Mouse (Mus musculus): Measurements from ENCODE around the gene Mcts2. TPM values are rescaled to one million over a fixed set of nuclear protein-coding genes. Genes with fewer than 3 reads are reported as not detected.
A peak's percentile ranks its signal among the peaks of the same experiment; 100 is the strongest.

The Mcts2 gene
- total RNA-seq, 2 experiments from 2014 or later: 16.2 to 16.5 TPM

GRCm38 (mm10) chr2:152723651-152724331, 37.0 kb downstream of the Mcts2 start:
- peak; percentile 69 to 78 for DNase-seq
- intact Hi-C loops (cut with DNase I): loop anchor here (1.0 to 2.0 kb wide), 2 partner anchors 14 to 17 kb away; no protein-coding TSS in a partner anchor

DNA sequence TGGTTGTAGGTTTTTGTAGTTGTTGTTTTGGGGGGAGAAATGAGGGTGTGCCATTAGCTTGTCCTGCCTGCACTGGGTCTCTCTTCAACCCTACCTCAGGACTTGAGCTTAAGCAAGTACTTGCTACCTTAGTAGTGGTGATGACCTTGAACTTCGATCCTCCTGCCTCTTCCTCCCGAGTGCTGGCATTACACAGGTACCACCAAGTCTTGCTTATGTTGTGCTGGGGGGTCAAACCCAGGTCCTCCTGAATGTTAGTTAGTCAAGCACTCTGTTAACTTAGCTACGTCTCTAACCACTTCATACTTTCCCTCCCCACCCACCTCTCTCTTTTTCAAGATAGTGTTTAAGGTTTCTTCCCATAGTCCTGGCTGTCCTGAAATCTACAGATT, 37.5 kb downstream of the Mcts2 start:
- peak in 1 of 2 experiments; percentile 42 for DNase-seq
- intact Hi-C loops (cut with DNase I): loop anchor here (1.0 to 2.0 kb wide), 2 partner anchors 15 to 16 kb away; no protein-coding TSS in a partner anchor

DNA sequence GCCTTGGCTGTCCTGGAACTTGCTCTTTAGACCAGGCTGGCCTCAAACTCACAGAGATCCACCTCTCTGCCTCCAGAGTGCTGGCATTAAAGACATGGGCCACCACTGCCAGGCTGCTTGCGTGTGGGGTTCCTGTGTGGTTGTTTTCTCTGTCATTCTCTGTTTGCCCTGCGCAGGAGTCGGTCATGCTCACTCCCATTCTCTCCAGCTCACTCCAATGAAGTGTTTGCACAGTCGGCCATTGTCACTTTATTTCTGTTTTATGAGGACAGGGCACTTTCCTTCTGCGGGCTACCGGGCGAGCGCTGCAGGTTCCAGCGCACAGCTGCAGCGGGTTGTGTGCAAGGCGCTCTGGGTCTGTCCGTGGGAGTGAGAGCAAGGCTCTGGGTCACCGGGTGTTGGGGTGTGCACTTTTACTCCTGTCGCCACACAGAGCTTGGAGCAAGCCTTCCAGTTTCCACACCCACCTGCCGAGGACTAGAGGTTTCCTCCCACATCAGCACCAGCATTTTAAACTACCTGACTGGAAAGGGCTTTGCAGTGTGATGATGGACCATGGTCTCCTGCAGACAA, 38.4 kb downstream of the Mcts2 start:
- no peak for DNase-seq
- intact Hi-C loops (cut with DNase I): loop anchor here (2.0 kb wide), 1 partner anchor 16 kb away; no protein-coding TSS in a partner anchor

DNA sequence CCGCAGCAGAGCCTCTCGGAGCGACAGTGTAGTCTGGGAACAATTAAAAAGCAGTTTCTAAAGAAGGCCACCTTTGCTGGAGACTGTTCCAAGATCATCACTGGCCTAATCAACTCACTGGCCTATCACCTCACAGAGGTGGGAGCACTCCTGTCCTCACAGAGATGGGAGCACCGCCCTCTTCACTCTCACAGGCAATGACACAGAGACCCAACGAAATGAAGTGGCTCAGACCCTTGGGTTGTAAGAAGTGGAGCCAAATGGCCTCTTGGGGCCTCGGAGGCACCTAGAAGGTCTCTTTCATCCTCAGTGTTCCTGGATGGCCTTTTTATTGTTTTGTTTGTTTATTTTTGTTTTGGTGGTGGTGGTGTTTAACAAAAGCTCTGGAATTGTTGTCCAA, 39.4 kb downstream of the Mcts2 start:
- intact Hi-C loops (cut with DNase I): no loop called here
- DNase-seq: no peak

- intact Hi-C loops (cut with DNase I): no loop called here
- peak; percentile 49 to 55 for DNase-seq
These were observed 40.0 kb downstream of the Mcts2 start for GRCm38 (mm10) chr2:152726751-152727335.

- intact Hi-C loops (cut with DNase I): no loop called here
- peak; percentile 45 to 56 for DNase-seq
These were observed 41.1 kb downstream of the Mcts2 start for GRCm38 (mm10) chr2:152727795-152728510.

GRCm38 (mm10) chr2:152728594-152728993, 41.8 kb downstream of the Mcts2 start:
- no peak for DNase-seq
- intact Hi-C loops (cut with DNase I): no loop called here

DNA sequence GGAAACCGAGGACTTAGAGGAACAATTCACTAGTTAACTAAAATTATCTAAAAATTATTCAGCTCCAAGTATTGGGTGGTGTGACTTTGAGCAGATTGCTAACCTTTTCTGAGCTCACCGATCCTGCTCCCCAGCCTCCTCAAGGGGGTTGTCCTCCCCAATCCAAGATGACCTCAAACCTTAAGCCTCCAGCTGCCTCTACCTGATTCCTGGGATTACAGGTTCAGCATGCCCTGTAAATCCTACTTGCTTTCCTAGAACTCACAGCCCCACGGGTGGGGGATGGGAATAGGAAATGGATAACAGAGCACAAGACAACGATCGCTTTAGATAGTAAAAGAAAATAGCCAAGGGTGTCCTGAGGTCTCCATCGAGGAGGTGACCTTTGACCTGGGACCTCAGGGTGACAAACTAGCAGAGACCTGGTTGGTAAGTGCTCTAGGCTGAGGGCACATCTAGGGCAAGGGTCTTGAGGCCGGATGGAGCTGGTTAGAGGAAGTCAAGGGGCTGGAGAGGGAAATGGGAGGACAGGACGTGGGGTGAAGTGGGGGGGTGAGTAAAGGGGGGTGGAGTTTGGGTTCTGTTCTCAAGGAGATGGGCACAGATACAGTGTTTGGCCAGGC, 42.3 kb downstream of the Mcts2 start:
- DNase-seq: no peak

DNA sequence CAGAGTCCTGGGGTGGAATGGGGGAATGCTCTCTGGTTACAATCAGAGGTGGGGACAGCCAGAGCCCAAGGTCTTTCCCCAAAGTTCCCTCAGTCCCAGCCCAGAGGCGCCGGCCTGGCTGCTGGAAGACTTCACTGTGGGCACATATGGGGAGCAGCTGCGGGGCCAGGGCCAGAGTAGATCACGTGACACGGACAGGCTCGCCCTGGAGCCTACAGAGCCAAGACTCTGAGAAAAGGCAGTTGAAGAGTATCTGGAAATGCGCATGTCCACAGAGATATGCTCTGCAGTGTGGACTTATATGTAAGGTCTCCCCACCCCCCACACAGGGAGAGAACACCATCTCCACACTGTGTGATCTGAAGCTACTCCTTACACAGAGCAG, 42.8 kb downstream of the Mcts2 start:
- intact Hi-C loops (cut with DNase I): no loop called here
- DNase-seq: peak; percentile 68 to 74

More for the DNA sequence above, 42.3 kb downstream of the Mcts2 start:
- intact Hi-C loops (cut with DNase I): no loop called here

- intact Hi-C loops (cut with DNase I): no loop called here
These were observed 46.4 kb downstream of the Mcts2 start for GRCm38 (mm10) chr2:152733201-152733600.

GRCm38 (mm10) chr2:152734501-152734900, 47.7 kb downstream of the Mcts2 start:
- no peak for DNase-seq
- intact Hi-C loops (cut with DNase I): no loop called here

More at GRCm38 (mm10) chr2:152733201-152733600, 46.4 kb downstream of the Mcts2 start:
- DNase-seq: no peak

GRCm38 (mm10) chr2:152734984-152735383, 48.1 kb downstream of the Mcts2 start:
- DNase-seq: peak; percentile 89 to 93
- intact Hi-C loops (cut with DNase I): no loop called here

GRCm38 (mm10) chr2:152736090-152736601, 49.3 kb downstream of the Mcts2 start, which contains the start of gene Id1:
Id1 (plus strand) TSS chr2:152736251.
- intact Hi-C loops (cut with DNase I): loop anchor here (1.0 to 2.0 kb wide), 3 partner anchors 29 to 95 kb away; partner anchors contain the start of gene Bcl2l1
- DNase-seq: peak; percentile 85 to 90

GRCm38 (mm10) chr2:152736748-152737147, 49.9 kb downstream of the Mcts2 start:
- intact Hi-C loops (cut with DNase I): loop anchor here (1.0 to 2.0 kb wide), 3 partner anchors 29 to 94 kb away; partner anchors contain the start of gene Bcl2l1
- DNase-seq: peak; percentile 47 to 56

Other genes with a start within 250 kb of the Mcts2 start
- gene Defb23, start 222.4 kb upstream of the Mcts2 start, total RNA-seq (2021): not detected
- not detected for gene Defb20, start 210.0 kb upstream of the Mcts2 start, total RNA-seq (2021)
- not detected for gene Defb22, start 196.9 kb upstream of the Mcts2 start, total RNA-seq (2021)
- not detected for gene Defb26, start 175.3 kb upstream of the Mcts2 start, total RNA-seq (2021)
- gene Defb28, start 168.8 kb upstream of the Mcts2 start, total RNA-seq (2021): not detected
- gene Defb29, start 146.9 kb upstream of the Mcts2 start, total RNA-seq (2021): not detected
- gene Gm17416, start 117.7 kb upstream of the Mcts2 start, total RNA-seq (2021): not detected
- not detected for gene Defb21, start 114.3 kb upstream of the Mcts2 start, total RNA-seq (2021)
- gene Defb19, start 106.7 kb upstream of the Mcts2 start, total RNA-seq (2021): not detected
- gene Defb45, start 87.6 kb upstream of the Mcts2 start, total RNA-seq (2021): not detected
- gene Defb36, start 82.7 kb upstream of the Mcts2 start, total RNA-seq (2021): not detected
- gene Defb25, start 64.0 kb upstream of the Mcts2 start, total RNA-seq (2021): not detected
- 1 to 10 TPM; 6.5 to 7.8 TPM for gene Rem1, start 60.1 kb upstream of the Mcts2 start, total RNA-seq (2021)
- gene H13, start 17.6 kb upstream of the Mcts2 start, total RNA-seq (2021): 10 to 100 TPM; 33.1 to 41.2 TPM
- 10 to 100 TPM; 50.9 to 53.7 TPM for gene Id1, start 49.2 kb downstream of the Mcts2 start, total RNA-seq (2021)
- gene Cox4i2, start 67.1 kb downstream of the Mcts2 start, total RNA-seq (2021): 10 to 100 TPM; 13.1 to 16.0 TPM
- gene Bcl2l1, start 144.7 kb downstream of the Mcts2 start, total RNA-seq (2021): 10 to 100 TPM; 52.5 to 73.5 TPM
- gene Tpx2, start 160.9 kb downstream of the Mcts2 start, total RNA-seq (2021): 1 to 10 TPM in 1 of 2 experiments, under 1 TPM in 1; 0.89 to 1.6 TPM
- under 1 TPM in 1 of 2 experiments, not detected in 1; 0.22 TPM for gene Mylk2, start 224.3 kb downstream of the Mcts2 start, total RNA-seq (2021)
- gene Foxs1, start 246.2 kb downstream of the Mcts2 start, total RNA-seq (2021): 1 to 10 TPM; 2.8 to 3.6 TPM

All from heart, postnatal 36 days (tissue).